Mouse (Mus musculus): Measurements from ENCODE around the gene Phf23. TPM values are rescaled to one million over a fixed set of nuclear protein-coding genes. Genes with fewer than 3 reads are reported as not detected.

The Phf23 gene
- polyA plus RNA-seq (2015; fragmentation: Nextera tagmentation; extraction: Ambion mirVana): 31.1 and 33.7 TPM in 2 replicates

DNA sequence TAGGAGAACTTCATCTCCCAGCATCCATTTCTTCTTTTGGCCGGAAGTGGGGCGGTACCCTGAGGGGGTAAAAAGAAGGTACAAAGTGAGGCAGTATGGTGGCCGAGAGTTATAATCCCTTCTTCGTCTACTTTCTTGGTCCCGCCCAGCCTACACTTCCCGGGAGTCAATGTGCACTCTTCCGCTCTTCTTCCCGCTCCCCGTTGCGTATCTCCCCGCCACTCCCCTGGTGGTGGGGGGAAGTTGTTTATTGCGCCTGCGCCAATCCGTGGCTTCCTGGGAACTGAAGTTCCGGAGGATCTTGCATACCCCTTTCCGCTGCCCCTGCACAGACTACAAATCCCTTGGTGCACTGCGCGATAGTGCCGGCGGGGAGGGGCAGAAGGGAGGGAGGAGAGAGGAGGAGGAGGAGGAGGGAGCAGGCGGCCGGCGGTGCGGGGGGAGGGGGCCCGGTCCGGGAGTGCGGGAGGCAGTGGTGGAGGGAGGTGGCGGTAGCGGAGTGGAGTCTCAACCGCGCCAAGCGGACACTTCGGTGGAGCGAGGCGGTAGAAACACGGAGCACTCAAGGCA lies at the start of gene Phf23:
Gene Phf23 (plus strand): TSS at position 387 of the 570 bp plus-strand sequence.

DNA sequence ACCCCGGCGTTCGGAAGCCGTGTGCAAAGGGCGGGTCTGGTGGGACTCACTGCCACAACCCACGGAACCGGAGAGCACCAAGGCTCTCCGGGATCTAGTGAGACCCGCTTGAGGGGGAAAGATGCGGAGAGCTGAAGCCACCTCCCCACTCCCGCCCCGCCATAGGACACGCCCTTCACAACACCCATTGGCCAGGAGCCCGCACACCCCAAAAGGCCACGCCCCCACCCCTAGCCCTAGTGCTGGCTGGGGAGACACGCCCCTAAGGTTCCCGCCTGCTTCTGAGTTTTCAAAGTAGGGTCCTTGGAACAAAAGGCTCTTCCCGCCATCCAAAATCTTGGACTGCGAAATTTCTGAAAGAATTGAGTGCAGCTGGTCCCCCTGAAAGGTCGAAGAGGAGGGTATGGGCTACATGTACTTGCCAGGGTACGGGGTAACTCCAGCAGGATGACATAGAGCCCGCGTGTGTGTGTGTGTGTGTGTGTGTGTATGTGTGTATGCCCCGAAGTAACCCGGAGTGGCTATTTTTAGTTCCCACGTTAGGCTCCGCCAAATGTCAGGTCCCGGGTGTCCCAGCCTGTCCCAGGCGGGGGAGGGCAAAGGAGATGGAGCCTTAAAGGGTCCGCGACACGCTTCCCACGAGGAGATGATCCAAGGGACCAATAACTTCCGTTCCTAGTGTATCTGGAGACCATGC lies 47.4 kb upstream of the Phf23 start, which contains the start of gene Slc2a4:
Gene Slc2a4 (minus strand): TSS at position 123 of the 697 bp plus-strand sequence.

DNA sequence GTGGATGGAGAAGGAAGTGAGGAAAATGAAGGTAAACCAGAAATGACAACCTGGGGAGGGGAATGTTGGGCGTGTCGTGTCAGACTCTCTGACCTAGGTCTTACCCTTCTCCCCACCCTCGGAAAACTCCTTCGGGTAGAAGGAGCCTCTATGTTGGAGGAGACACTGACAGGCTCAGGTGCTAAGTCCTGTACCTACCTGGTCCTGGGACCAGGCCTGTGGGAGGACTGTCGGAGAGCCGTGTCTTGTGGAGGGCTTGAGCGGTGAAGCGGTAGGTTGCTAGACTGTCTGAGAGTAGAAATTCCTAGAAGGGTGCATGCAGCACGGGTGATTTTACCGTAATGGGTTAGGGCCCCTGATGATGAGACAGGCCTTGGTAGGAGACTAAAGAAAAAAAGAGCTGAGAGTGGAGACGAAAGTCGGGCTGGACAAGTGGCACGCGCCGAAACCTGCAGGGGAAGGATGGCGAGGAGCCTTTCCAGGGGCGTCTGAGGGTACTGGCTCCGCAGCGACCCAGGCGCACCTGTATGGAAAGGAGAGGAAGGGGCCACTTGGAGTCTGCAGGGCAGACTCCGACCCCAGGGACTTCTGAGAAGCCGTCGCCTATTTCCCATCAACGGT lies 30.8 kb upstream of the Phf23 start, which contains the start of gene Cldn7:
Gene Cldn7 (plus strand): TSS at position 130 of the 621 bp plus-strand sequence.

DNA sequence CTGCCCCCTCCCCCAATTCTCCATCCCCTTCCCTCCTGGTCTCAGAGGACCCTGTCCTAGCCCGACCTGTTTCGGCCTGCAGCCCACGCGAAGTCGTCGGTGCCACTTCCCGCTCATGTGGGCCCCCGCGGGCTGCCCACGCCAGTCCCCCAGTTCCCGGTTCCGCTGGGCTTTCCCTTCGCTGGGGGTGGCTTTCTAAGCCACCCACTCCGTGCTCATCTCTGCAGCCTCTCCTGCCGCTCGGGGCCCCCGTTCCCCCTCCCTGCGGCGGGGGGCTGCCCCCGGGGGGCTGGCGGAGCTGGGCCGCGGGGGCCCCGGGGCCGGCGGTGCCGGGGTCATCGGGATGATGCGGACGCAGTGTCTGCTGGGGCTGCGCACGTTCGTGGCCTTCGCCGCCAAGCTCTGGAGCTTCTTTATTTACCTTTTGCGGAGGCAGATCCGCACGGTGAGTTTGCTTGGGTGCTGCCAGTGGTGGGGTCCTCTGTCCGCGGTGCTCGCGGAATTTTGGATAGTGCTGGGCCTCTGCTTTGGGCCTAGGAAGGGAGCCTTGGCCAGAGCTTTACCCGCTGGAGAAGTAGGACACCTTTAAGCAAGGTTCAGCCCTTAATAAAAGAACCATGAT lies 14.3 kb upstream of the Phf23 start, which contains the start of gene Ctdnep1:
Gene Ctdnep1 (plus strand): TSS at position 16 of the 622 bp plus-strand sequence.

DNA sequence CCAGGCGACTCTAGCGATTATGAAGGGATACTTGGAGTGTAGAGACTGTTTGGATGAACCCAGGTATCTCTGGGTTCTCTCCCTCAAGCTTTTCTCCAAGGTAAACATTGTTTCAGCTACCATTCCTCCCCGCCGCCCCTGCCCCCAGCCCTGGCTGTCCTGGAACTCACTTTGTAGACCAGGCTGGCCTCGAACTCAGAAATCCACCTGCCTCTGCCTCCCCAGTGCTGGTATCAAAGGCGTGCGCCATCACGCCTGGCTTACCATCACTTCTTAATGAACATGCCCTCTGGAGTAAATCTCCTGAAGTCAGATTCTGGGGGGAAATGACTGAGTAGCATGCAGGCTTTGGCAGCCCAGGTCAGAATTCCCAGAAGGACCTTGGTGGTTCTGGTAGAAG lies 13.4 kb upstream of the Phf23 start, which contains the start of gene Elp5:
Gene Elp5 (minus strand): TSS at position 293 of the 400 bp plus-strand sequence.

DNA sequence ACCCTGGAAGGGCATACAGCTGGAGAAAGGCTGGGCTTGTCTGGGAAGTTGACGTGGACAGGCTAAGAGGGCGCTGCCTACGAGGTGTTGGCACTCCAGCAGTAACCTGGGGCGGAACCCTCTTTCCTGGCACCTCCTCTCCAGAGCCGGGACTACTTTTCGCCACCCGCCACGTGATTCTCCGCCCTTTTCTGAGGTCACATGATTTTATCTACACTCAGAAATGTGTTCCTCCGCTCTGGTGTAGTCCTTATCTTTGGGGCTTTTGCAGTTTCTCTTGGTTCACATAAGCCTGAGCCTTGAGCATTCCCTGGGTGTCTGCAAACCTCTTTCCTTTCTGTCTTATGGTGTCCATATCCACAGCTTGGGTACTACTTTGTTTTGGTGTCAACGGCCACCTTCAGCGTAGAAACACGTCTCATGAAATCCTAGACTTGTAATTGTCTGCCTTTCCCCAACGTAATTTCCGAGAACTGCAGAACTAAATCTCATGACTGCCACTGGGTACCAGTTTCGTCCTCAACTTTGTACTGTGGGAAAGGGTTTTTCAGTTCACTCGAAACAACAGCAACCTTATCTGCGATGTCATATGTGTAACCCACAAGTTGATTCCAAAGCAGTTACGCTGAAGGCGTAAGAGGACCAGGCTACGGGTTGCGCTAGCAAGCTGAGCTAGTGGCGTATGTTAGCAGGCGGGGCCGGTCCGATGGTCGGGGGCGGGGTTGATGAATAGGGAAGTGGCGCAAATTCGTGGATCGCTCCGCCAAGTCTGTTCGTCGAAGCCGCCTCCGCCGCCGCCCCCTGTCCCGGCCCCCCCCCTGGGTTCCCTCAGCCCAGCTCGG lies 4.5 kb upstream of the Phf23 start, which contains the start of gene Gabarap:
Gene Gabarap (plus strand): TSS at position 294 of the 842 bp plus-strand sequence.

DNA sequence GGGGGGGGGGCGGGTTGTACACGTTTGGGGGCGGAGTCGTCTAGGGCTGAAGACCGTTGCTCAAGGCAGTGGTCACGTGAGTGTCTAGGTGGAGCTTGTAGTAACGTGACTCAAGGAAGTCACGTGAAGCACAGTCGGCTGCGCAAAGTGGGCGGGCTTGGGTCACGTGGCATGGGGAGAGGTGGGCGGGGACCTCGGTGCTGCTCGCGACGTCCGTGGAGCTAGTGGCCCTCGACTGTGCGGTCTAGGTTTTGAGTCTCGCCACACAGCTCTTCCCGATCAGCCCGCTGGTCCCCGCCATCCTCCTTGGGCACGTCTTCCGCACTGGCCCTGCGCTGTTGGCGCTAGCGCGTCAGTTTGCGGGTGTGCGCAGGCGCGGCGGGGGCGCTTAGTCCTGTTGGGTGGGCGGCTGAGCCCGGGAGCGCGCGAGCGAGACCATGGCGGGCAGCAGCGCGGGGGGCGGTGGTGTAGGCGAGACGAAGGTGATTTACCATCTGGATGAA lies 4.9 kb downstream of the Phf23 start, which contains the start of gene Dvl2:
Gene Dvl2 (plus strand): TSS at position 200 of the 503 bp plus-strand sequence.

DNA sequence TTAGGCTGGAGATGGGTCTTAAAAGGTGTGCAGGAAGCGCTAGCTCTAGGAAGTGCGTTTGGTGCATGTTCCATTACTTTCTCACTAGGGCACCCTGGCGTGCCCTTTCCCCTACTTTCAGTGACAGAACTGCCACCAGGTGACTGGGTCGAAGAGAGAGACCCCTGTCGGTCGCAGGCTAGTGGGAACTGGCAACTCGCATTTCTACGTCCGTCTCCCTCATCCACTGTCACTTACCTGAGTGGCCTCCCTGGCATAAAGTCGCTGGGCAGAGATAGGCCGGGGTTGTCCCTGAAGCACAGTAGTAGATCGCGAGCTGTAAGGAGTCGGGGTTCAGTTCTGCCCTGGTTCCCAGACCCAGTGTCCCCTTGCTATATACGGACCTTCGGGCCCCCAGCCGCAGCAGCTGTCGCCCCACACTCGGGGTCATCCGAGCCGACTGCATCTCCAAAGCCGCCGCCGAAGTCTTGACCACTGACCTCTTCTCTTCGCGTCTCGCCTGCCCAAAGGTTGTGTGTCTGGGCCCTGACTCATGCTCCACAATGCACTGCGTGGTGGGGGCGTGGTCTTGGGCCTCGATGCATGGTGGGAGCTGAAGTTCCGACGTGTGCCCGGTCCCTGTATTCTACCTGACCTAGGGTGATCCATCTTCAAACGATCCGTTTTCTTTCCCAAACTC lies 19.4 kb downstream of the Phf23 start, which contains the start of gene Acadvl:
Gene Acadvl (minus strand): TSS at position 532 of the 679 bp plus-strand sequence.

DNA sequence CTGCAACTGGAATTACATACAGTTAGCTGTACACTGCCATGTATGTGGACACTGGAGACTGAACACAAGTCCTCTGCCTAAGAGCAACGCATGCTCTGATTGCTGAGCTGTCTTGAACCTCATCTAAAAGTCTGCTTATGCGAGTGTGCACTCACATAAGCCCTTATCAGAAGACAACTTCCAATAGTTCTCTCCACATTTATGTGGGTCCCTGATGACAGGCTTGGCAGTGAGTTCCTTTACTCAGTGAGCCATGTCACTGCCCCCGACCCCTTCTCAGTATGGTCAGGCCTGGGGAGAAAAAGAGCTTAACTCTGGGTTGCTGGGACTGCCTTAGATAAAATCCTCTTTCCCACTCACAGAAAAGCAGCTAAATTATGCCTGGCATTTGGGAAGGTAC lies 21.1 kb downstream of the Phf23 start, which contains the start of gene Dlg4:
Gene Dlg4 (plus strand): TSS at position 274 of the 400 bp plus-strand sequence.

MicroRNAs within 50 kb of the gene (microRNA counts, 519-probe panel; counts per million panel counts)
- microRNA mmu-miR-324-3p (296 counts per million, percentile 58 among the panel's probes with 10 or more counts), microRNA mmu-miR-324-5p (3,504 counts per million, percentile 75 among the panel's probes with 10 or more counts)

Small RNA genes within 50 kb of the gene (microRNA-seq; reads per million reads assigned to microRNA genes)
- gene Gm44349 (0 reads per million in 2 experiments), gene Mir324 (1,124 to 1,444 reads per million in 2 experiments)

Other genes with a start within 250 kb of the Phf23 start
- 9.3 and 10.3 TPM in 2 replicates for gene Polr2a, start 237.1 kb upstream of the Phf23 start, polyA plus RNA-seq (2015; fragmentation: Nextera tagmentation; extraction: Ambion mirVana)
- not detected in 2 replicates for gene Slc35g3, start 233.8 kb upstream of the Phf23 start, polyA plus RNA-seq (2015; fragmentation: Nextera tagmentation; extraction: Ambion mirVana)
- 2.5 and 2.9 TPM in 2 replicates for gene Zbtb4, start 229.9 kb upstream of the Phf23 start, polyA plus RNA-seq (2015; fragmentation: Nextera tagmentation; extraction: Ambion mirVana)
- gene Chrnb1, start 199.8 kb upstream of the Phf23 start, polyA plus RNA-seq (2015; fragmentation: Nextera tagmentation; extraction: Ambion mirVana): 79.0 and 95.8 TPM in 2 replicates
- gene Fgf11, start 193.9 kb upstream of the Phf23 start, polyA plus RNA-seq (2015; fragmentation: Nextera tagmentation; extraction: Ambion mirVana): 1.5 and 2.2 TPM in 2 replicates
- gene Tmem102, start 190.2 kb upstream of the Phf23 start, polyA plus RNA-seq (2015; fragmentation: Nextera tagmentation; extraction: Ambion mirVana): 0.31 and 0.45 TPM in 2 replicates
- not detected in 2 replicates for gene Gm39566, start 180.5 kb upstream of the Phf23 start, polyA plus RNA-seq (2015; fragmentation: Nextera tagmentation; extraction: Ambion mirVana)
- gene Spem2, start 177.3 kb upstream of the Phf23 start, polyA plus RNA-seq (2015; fragmentation: Nextera tagmentation; extraction: Ambion mirVana): not detected in 2 replicates
- gene Spem1, start 173.6 kb upstream of the Phf23 start, polyA plus RNA-seq (2015; fragmentation: Nextera tagmentation; extraction: Ambion mirVana): not detected in 2 replicates
- 2.1 TPM in 2 replicates for gene Nlgn2, start 158.0 kb upstream of the Phf23 start, polyA plus RNA-seq (2015; fragmentation: Nextera tagmentation; extraction: Ambion mirVana)
- gene Tmem256, start 157.3 kb upstream of the Phf23 start, polyA plus RNA-seq (2015; fragmentation: Nextera tagmentation; extraction: Ambion mirVana): 242 and 272 TPM in 2 replicates
- gene Plscr3, start 149.4 kb upstream of the Phf23 start, polyA plus RNA-seq (2015; fragmentation: Nextera tagmentation; extraction: Ambion mirVana): 36.6 and 44.6 TPM in 2 replicates
- 0.09 and 0.46 TPM in 2 replicates for gene Tnk1, start 137.0 kb upstream of the Phf23 start, polyA plus RNA-seq (2015; fragmentation: Nextera tagmentation; extraction: Ambion mirVana)
- not detected in 2 replicates for gene Tmem95, start 117.8 kb upstream of the Phf23 start, polyA plus RNA-seq (2015; fragmentation: Nextera tagmentation; extraction: Ambion mirVana)
- gene Kctd11, start 114.4 kb upstream of the Phf23 start, polyA plus RNA-seq (2015; fragmentation: Nextera tagmentation; extraction: Ambion mirVana): 2.6 and 3.6 TPM in 2 replicates
- 0.34 and 0.46 TPM in 2 replicates for gene Acap1, start 100.2 kb upstream of the Phf23 start, polyA plus RNA-seq (2015; fragmentation: Nextera tagmentation; extraction: Ambion mirVana)
- 1.8 and 2.4 TPM in 2 replicates for gene 2810408A11Rik, start 94.8 kb upstream of the Phf23 start, polyA plus RNA-seq (2015; fragmentation: Nextera tagmentation; extraction: Ambion mirVana)
- gene Neurl4, start 94.7 kb upstream of the Phf23 start, polyA plus RNA-seq (2015; fragmentation: Nextera tagmentation; extraction: Ambion mirVana): 3.0 and 3.3 TPM in 2 replicates
- 41.9 and 42.1 TPM in 2 replicates for gene Gps2, start 81.9 kb upstream of the Phf23 start, polyA plus RNA-seq (2015; fragmentation: Nextera tagmentation; extraction: Ambion mirVana)
- 952 and 1,117 TPM in 2 replicates for gene Eif5a, start 73.8 kb upstream of the Phf23 start, polyA plus RNA-seq (2015; fragmentation: Nextera tagmentation; extraction: Ambion mirVana)
- 0.78 and 0.85 TPM in 2 replicates for gene Ybx2, start 60.0 kb upstream of the Phf23 start, polyA plus RNA-seq (2015; fragmentation: Nextera tagmentation; extraction: Ambion mirVana)
- gene Slc2a4, start 47.6 kb upstream of the Phf23 start, polyA plus RNA-seq (2015; fragmentation: Nextera tagmentation; extraction: Ambion mirVana): 128 and 138 TPM in 2 replicates
- gene Cldn7, start 31.0 kb upstream of the Phf23 start, polyA plus RNA-seq (2015; fragmentation: Nextera tagmentation; extraction: Ambion mirVana): 0.23 and 0.57 TPM in 2 replicates
- gene Ctdnep1, start 14.6 kb upstream of the Phf23 start, polyA plus RNA-seq (2015; fragmentation: Nextera tagmentation; extraction: Ambion mirVana): 42.1 and 46.1 TPM in 2 replicates
- 86.0 and 92.4 TPM in 2 replicates for gene Elp5, start 13.3 kb upstream of the Phf23 start, polyA plus RNA-seq (2015; fragmentation: Nextera tagmentation; extraction: Ambion mirVana)
- 320 and 389 TPM in 2 replicates for gene Gabarap, start 4.6 kb upstream of the Phf23 start, polyA plus RNA-seq (2015; fragmentation: Nextera tagmentation; extraction: Ambion mirVana)
- gene Dvl2, start 4.8 kb downstream of the Phf23 start, polyA plus RNA-seq (2015; fragmentation: Nextera tagmentation; extraction: Ambion mirVana): 11.2 and 11.8 TPM in 2 replicates
- gene Acadvl, start 19.6 kb downstream of the Phf23 start, polyA plus RNA-seq (2015; fragmentation: Nextera tagmentation; extraction: Ambion mirVana): 311 and 331 TPM in 2 replicates
- gene Dlg4, start 21.2 kb downstream of the Phf23 start, polyA plus RNA-seq (2015; fragmentation: Nextera tagmentation; extraction: Ambion mirVana): 3.3 and 5.3 TPM in 2 replicates
- gene Asgr1, start 58.3 kb downstream of the Phf23 start, polyA plus RNA-seq (2015; fragmentation: Nextera tagmentation; extraction: Ambion mirVana): 0.13 and 0.21 TPM in 2 replicates
- 0.23 and 0.68 TPM in 2 replicates for gene Asgr2, start 96.9 kb downstream of the Phf23 start, polyA plus RNA-seq (2015; fragmentation: Nextera tagmentation; extraction: Ambion mirVana)
- 8.2 and 9.7 TPM in 2 replicates for gene Mgl2, start 134.6 kb downstream of the Phf23 start, polyA plus RNA-seq (2015; fragmentation: Nextera tagmentation; extraction: Ambion mirVana)
- 4.7 and 11.4 TPM in 2 replicates for gene Clec10a, start 160.4 kb downstream of the Phf23 start, polyA plus RNA-seq (2015; fragmentation: Nextera tagmentation; extraction: Ambion mirVana)
- 0.37 and 0.59 TPM in 2 replicates for gene Slc16a11, start 217.0 kb downstream of the Phf23 start, polyA plus RNA-seq (2015; fragmentation: Nextera tagmentation; extraction: Ambion mirVana)
- gene Slc16a13, start 225.3 kb downstream of the Phf23 start, polyA plus RNA-seq (2015; fragmentation: Nextera tagmentation; extraction: Ambion mirVana): 1.3 and 2.4 TPM in 2 replicates
- 6.5 and 8.3 TPM in 2 replicates for gene Bcl6b, start 234.0 kb downstream of the Phf23 start, polyA plus RNA-seq (2015; fragmentation: Nextera tagmentation; extraction: Ambion mirVana)
- gene 0610010K14Rik, start 242.1 kb downstream of the Phf23 start, polyA plus RNA-seq (2015; fragmentation: Nextera tagmentation; extraction: Ambion mirVana): 70.9 and 85.5 TPM in 2 replicates
- gene Gm21988, start 244.1 kb downstream of the Phf23 start, polyA plus RNA-seq (2015; fragmentation: Nextera tagmentation; extraction: Ambion mirVana): 6.0 and 7.6 TPM in 2 replicates
- 228 and 235 TPM in 2 replicates for gene Rnasek, start 244.1 kb downstream of the Phf23 start, polyA plus RNA-seq (2015; fragmentation: Nextera tagmentation; extraction: Ambion mirVana)